Mouse (Mus musculus): Measurements from ENCODE around the gene Tspan7.

- TF ChIP-seq CTCF (IDR thresholded peaks at IDR 0.05; ENCODE audit: borderline replicate concordance, extremely low read depth, insufficient read depth, insufficient read length) (no peak), POLR2A (IDR thresholded peaks at IDR 0.05; ENCODE audit: borderline replicate concordance, extremely low read depth, insufficient read depth, insufficient read length, poor library complexity, severe bottlenecking) (no peak)
These were observed 30.0 kb downstream of the Tspan7 start for GRCm38 (mm10) chrX:10514971-10515370.
